Mouse (Mus musculus): ENCODE results near the gene Brd3.

Gene Brd3

GRCm38 (mm10) chr2:27471170-27471584 is 36.3 kb downstream of the Brd3 start:
- DNase-seq (ENCODE audit: low spot score): no peak

- DNase-seq (ENCODE audit: low spot score): no peak
These were observed 36.9 kb downstream of the Brd3 start for GRCm38 (mm10) chr2:27470535-27470934.

- no peak for DNase-seq (ENCODE audit: low spot score)
These were observed 37.5 kb downstream of the Brd3 start for GRCm38 (mm10) chr2:27469991-27470355.

- no peak for DNase-seq (ENCODE audit: low spot score)
These were observed 38.0 kb downstream of the Brd3 start for GRCm38 (mm10) chr2:27469292-27469990.

GRCm38 (mm10) chr2:27462901-27463300 is 44.6 kb downstream of the Brd3 start:
- no peak for DNase-seq (ENCODE audit: low spot score)

- DNase-seq (ENCODE audit: low spot score): no peak
These were observed 45.4 kb downstream of the Brd3 start for GRCm38 (mm10) chr2:27461881-27462660.

GRCm38 (mm10) chr2:27460651-27461050 is 46.8 kb downstream of the Brd3 start:
- DNase-seq (ENCODE audit: low spot score): no peak

GRCm38 (mm10) chr2:27460163-27460562 is 47.3 kb downstream of the Brd3 start:
- no peak for DNase-seq (ENCODE audit: low spot score)

- DNase-seq (ENCODE audit: low spot score): no peak
These were observed 47.7 kb downstream of the Brd3 start for GRCm38 (mm10) chr2:27459735-27460134.

- no peak for DNase-seq (ENCODE audit: low spot score)
These were observed 57.2 kb downstream of the Brd3 start for GRCm38 (mm10) chr2:27450226-27450625.

- no peak for DNase-seq (ENCODE audit: low spot score)
These were observed 59.7 kb downstream of the Brd3 start for GRCm38 (mm10) chr2:27447782-27448181.

GRCm38 (mm10) chr2:27446812-27447211 is 60.6 kb downstream of the Brd3 start:
- DNase-seq (ENCODE audit: low spot score): no peak

GRCm38 (mm10) chr2:27445910-27446309 is 61.6 kb downstream of the Brd3 start:
- DNase-seq (ENCODE audit: low spot score): no peak

GRCm38 (mm10) chr2:27443450-27443708 is 64.1 kb downstream of the Brd3 start:
- no peak for DNase-seq (ENCODE audit: low spot score)

- DNase-seq (ENCODE audit: low spot score): no peak
These were observed 64.6 kb downstream of the Brd3 start for GRCm38 (mm10) chr2:27442708-27443449.

GRCm38 (mm10) chr2:27441767-27442707 is 65.4 kb downstream of the Brd3 start, which contains the start of gene Brd3os:
Brd3os (plus strand) TSS chr2:27442324.
- DNase-seq (ENCODE audit: low spot score): peak; percentile 91

- no peak for DNase-seq (ENCODE audit: low spot score)
These were observed 69.2 kb downstream of the Brd3 start for GRCm38 (mm10) chr2:27438281-27438680.

GRCm38 (mm10) chr2:27437876-27438275 is 69.6 kb downstream of the Brd3 start:
- no peak for DNase-seq (ENCODE audit: low spot score)

GRCm38 (mm10) chr2:27432599-27432998 is 74.9 kb downstream of the Brd3 start:
- DNase-seq (ENCODE audit: low spot score): no peak

- no peak for DNase-seq (ENCODE audit: low spot score)
These were observed 76.8 kb downstream of the Brd3 start for GRCm38 (mm10) chr2:27430621-27431020.

- DNase-seq (ENCODE audit: low spot score): peak; percentile 86
These were observed 79.4 kb downstream of the Brd3 start for GRCm38 (mm10) chr2:27428071-27428470.

Data from urinary bladder, postnatal 25 days (tissue).